In genomic region chr9:21287571-21288402, GRCm38 (mm10) we compare ENCODE assay signal across 8 mouse cellular contexts. TPM values are rescaled to one million over a fixed set of nuclear protein-coding genes. Genes with fewer than 3 reads are reported as not detected.
DNase-seq lines count a peak whose midpoint lies in the region; ATAC-seq and TF ChIP-seq lines count a peak whose summit lies in the region.

Gene Kri1 (minus strand): TSS chr9:21287969.

- H3K4me3 ChIP-seq in hindbrain, embryonic 10.5 days: peak within 1 kb of the TSS; percentile 88
- peak within 1 kb of the TSS; percentile 76 for H3K4me3 ChIP-seq in lung, postnatal 0 days (ENCODE audit: low read depth, low read length)

- 0 out of 2 replicates have a peak, but pooled peaks have one; percentile 5 for TF ChIP-seq CTCF in lung, postnatal 0 days (IDR thresholded peaks at IDR 0.05)

- TF ChIP-seq EP300 in lung, postnatal 0 days (IDR thresholded peaks at IDR 0.05): peak; percentile 78; the same call in 1 of the 2 replicates

- peak; percentile 96 for DNase-seq in MN1 (ENCODE audit: low spot score)
- DNase-seq in cerebellum, adult 9-10 months: peak; percentile 98
- DNase-seq in hindbrain, embryonic 10.5 days (ENCODE audit: low spot score): peak; percentile 96
- peak; percentile 98 for DNase-seq in layer of hippocampus, adult 9-11 months
- peak; percentile 100 for DNase-seq in lung, postnatal 0 days (ENCODE audit: low spot score)
- DNase-seq in ovary, postnatal 14 days (ENCODE audit: low spot score): peak; percentile 96
- DNase-seq in thymus, postnatal 14 days: peak; percentile 99

- no peaks in the 10 kb centered on the region for H3K9me3 ChIP-seq in hindbrain, embryonic 10.5 days
- no peaks in the 10 kb centered on the region for H3K9me3 ChIP-seq in lung, postnatal 0 days (ENCODE audit: low read length)

- WGBS in hindbrain, embryonic 10.5 days: 1% methylated on average over 59 of the region's 59 CpGs
- under 1% methylated on average over 55 of the region's 59 CpGs for WGBS in lung, postnatal 0 days

- no peaks in the 10 kb centered on the region for H3K27me3 ChIP-seq in hindbrain, embryonic 10.5 days (ENCODE audit: insufficient read depth, poor library complexity, severe bottlenecking)
- H3K27me3 ChIP-seq in lung, postnatal 0 days (replicated peaks; ENCODE audit: insufficient read depth, low read length): no peaks in the 10 kb centered on the region

- ATAC-seq in frontal cortex, adult (ENCODE audit: low TSS enrichment): peak; percentile 73
- peak; percentile 72 for ATAC-seq in lung, postnatal 0 days

- H3K4me1 ChIP-seq in hindbrain, embryonic 10.5 days (replicated peaks): peaks cover 41% of the 10 kb centered on the region
- H3K4me1 ChIP-seq in lung, postnatal 0 days (ENCODE audit: insufficient read depth, low read depth, low read length): peaks cover 19% of the 10 kb centered on the region

- peaks cover 35% of the 10 kb centered on the region for H3K36me3 ChIP-seq in hindbrain, embryonic 10.5 days
- no peaks in the 10 kb centered on the region; the same call in 1 of the 2 replicates for H3K36me3 ChIP-seq in lung, postnatal 0 days (ENCODE audit: insufficient read depth, low read length)

- H3K9ac ChIP-seq in lung, postnatal 0 days (replicated peaks; ENCODE audit: low read depth): peak within 1 kb of the TSS; percentile 63

- H3K4me2 ChIP-seq in lung, postnatal 0 days (replicated peaks; ENCODE audit: low read depth, low read length): peak within 1 kb of the TSS; percentile 78

- H3K27ac ChIP-seq in hindbrain, embryonic 10.5 days: peak within 1 kb of the TSS; percentile 91
- H3K27ac ChIP-seq in lung, postnatal 0 days (ENCODE audit: low read length): peak within 1 kb of the TSS; percentile 84

RNA-seq across cellular contexts. Expression of gene Kri1, which starts in this region (rescaled TPM):
- 17.6 and 19.4 TPM in 2 replicates for polyA plus RNA-seq in hindbrain, embryonic 10.5 days (2016; fragmentation: Nextera tagmentation; extraction: Ambion mirVana)
- polyA plus RNA-seq in lung, postnatal 0 days (2015; fragmentation: Nextera tagmentation; extraction: Ambion mirVana): 8.9 and 11.9 TPM in 2 replicates

Comparison
In these comparisons a context has a peak if more than half of its experiments do, and no peak if none do; other contexts are left out.
1. Peak in every context shown above with its lines: DNase-seq, ATAC-seq, H3K4me3 ChIP-seq and H3K27ac ChIP-seq.